ENCODE assay signal across 26 mouse cellular contexts in the genomic region with DNA sequence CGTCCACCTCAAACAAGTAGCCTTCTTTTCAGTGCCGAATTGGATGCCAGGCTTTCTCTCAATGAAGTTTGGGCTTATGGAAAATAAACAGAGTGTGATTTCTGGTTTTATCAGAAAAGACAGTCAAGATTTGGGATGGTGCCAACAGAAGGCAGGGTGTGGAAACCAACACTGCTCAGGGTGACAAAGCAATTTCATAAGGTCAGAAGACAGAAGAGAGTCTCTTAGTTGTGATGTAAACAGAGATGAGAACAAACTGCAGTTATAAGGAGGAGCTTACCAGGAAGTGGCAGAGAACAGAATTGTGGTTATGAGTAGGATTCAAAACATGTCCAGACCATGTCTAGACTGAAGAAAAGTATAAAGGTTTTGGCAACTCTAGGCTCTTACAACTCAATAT.
DNase-seq lines count a peak whose midpoint lies in the region; ATAC-seq and TF ChIP-seq lines count a peak whose summit lies in the region.
"Had no signal": no experiment of that assay in that cellular context is flagged by ENCODE, and none has a peak within 500 bp of the region (broad histone marks: within the 10 kb centered on the region; RNA-seq: fewer than 3 reads in every experiment).

No protein-coding gene starts in this region.

- H3K27me3 ChIP-seq in liver, embryonic 16.5 days (ENCODE audit: control insufficient read depth, insufficient read depth, low read depth, low read length), result no peaks in the 10 kb centered on the region
- no peaks in the 10 kb centered on the region for H3K27me3 ChIP-seq in hindbrain, embryonic 12.5 days
- H3K27me3 ChIP-seq: hindbrain, embryonic 15.5 days; limb, embryonic 15.5 days; midbrain, embryonic 12.5 days; Patski had no signal

- H3K36me3 ChIP-seq in liver, embryonic 16.5 days (ENCODE audit: control insufficient read depth, insufficient read depth), result no peaks in the 10 kb centered on the region
- no peaks in the 10 kb centered on the region for H3K36me3 ChIP-seq in hindbrain, embryonic 12.5 days
- H3K36me3 ChIP-seq: hindbrain, embryonic 15.5 days; limb, embryonic 15.5 days; midbrain, embryonic 12.5 days had no signal

- ATAC-seq in liver, embryonic 16.5 days (ENCODE audit: low read depth), result peak; percentile 65
- no peak for ATAC-seq in hindbrain, embryonic 12.5 days (ENCODE audit: low FRiP score)
- ATAC-seq: forebrain, embryonic 16.5 days; lung, postnatal 0 days; Patski had no signal

- H3K4me2 ChIP-seq in liver, embryonic 16.5 days (ENCODE audit: low read depth, low read length), result no peak overlapping the region
- no peak overlapping the region for H3K4me2 ChIP-seq in hindbrain, embryonic 12.5 days (replicated peaks)
- H3K4me2 ChIP-seq: hindbrain, embryonic 15.5 days; limb, embryonic 15.5 days; midbrain, embryonic 12.5 days had no signal

- no peak for TF ChIP-seq CTCF in embryonic fibroblast, embryonic 13.5 days (IDR thresholded peaks at IDR 0.05; ENCODE audit: borderline replicate concordance, insufficient read depth, low read length)

- no peaks in the 10 kb centered on the region for H3K9me3 ChIP-seq in liver, embryonic 16.5 days (replicated peaks; ENCODE audit: control insufficient read depth, low read length)
- no peaks in the 10 kb centered on the region for H3K9me3 ChIP-seq in hindbrain, embryonic 12.5 days (replicated peaks)
- H3K9me3 ChIP-seq: hindbrain, embryonic 15.5 days; limb, embryonic 15.5 days; midbrain, embryonic 12.5 days had no signal

- no peak overlapping the region for H3K9ac ChIP-seq in liver, embryonic 16.5 days (ENCODE audit: low read depth, low read length)
- no peak overlapping the region for H3K9ac ChIP-seq in hindbrain, embryonic 12.5 days
- H3K9ac ChIP-seq: hindbrain, embryonic 15.5 days; limb, embryonic 15.5 days; midbrain, embryonic 12.5 days had no signal

- H3K27ac ChIP-seq in embryonic fibroblast, embryonic 13.5 days (ENCODE audit: insufficient read depth, low read length), result peak overlapping the region; percentile 77
- H3K27ac ChIP-seq in liver, embryonic 16.5 days (ENCODE audit: low read length), result no peak overlapping the region
- no peak overlapping the region for H3K27ac ChIP-seq in hindbrain, embryonic 12.5 days
- H3K27ac ChIP-seq: hindbrain, embryonic 15.5 days; kidney, postnatal 0 days; limb, embryonic 15.5 days; midbrain, embryonic 12.5 days; stomach, postnatal 0 days had no signal

- no peak overlapping the region for H3K4me3 ChIP-seq in embryonic fibroblast, embryonic 13.5 days (ENCODE audit: insufficient read depth, low read length)
- H3K4me3 ChIP-seq in liver, embryonic 16.5 days (ENCODE audit: low read depth, low read length), result no peak overlapping the region
- H3K4me3 ChIP-seq in hindbrain, embryonic 12.5 days, result no peak overlapping the region
- H3K4me3 ChIP-seq: erythroblast, embryonic 14.5 days; hindbrain, embryonic 15.5 days; limb, embryonic 15.5 days; midbrain, embryonic 12.5 days had no signal

- peak; percentile 5 to 24 for DNase-seq in cerebellum, postnatal 10 days
- no peak for DNase-seq in cerebellum, postnatal 25 days
- DNase-seq in 416B (ENCODE audit: low read depth), result peak; percentile 86
- no peak for DNase-seq in adrenal gland, adult 18-20 months (ENCODE audit: low spot score in 2 of 2)
- no peak for DNase-seq in lung, postnatal 25 days (ENCODE audit: low spot score)
- DNase-seq: adrenal gland, adult 8-10 months; cerebellum, adult 8-10 months; gastrocnemius, postnatal 25 days; heart, adult 18-20 months; heart, postnatal 4 days; kidney, adult 2 months; layer of hippocampus, adult 9-11 months; thymus, adult 2 months; thymus, postnatal 4 days had no signal

- no peak for TF ChIP-seq POLR2A in embryonic fibroblast, embryonic 13.5 days (IDR thresholded peaks at IDR 0.05; ENCODE audit: low read depth, low read length)

- H3K4me1 ChIP-seq in embryonic fibroblast, embryonic 13.5 days (ENCODE audit: control insufficient read depth, insufficient read depth, low read length), result peaks cover 10% of the 10 kb centered on the region; the same call in 1 of the 2 replicates
- no peaks in the 10 kb centered on the region for H3K4me1 ChIP-seq in liver, embryonic 16.5 days (ENCODE audit: control insufficient read depth, low read depth, low read length)
- H3K4me1 ChIP-seq in hindbrain, embryonic 12.5 days, result no peaks in the 10 kb centered on the region
- H3K4me1 ChIP-seq: hindbrain, embryonic 15.5 days; limb, embryonic 15.5 days; midbrain, embryonic 12.5 days had no signal

- WGBS in liver, embryonic 16.5 days (ENCODE audit: insufficient replicate concordance), result 36% methylated on average over 2 of the region's 2 CpGs
- 78% methylated on average over 2 of the region's 2 CpGs for WGBS in hindbrain, embryonic 12.5 days

Comparison
In these comparisons a context has a peak if more than half of its experiments do, and no peak if none do; other contexts are left out.
1. DNase-seq: peak in cerebellum, postnatal 10 days (2 of 2) and 416B (single experiment); none in cerebellum, postnatal 25 days (0 of 2), adrenal gland, adult 18-20 months (0 of 2) and lung, postnatal 25 days (single experiment).